Mouse (Mus musculus) kidney, postnatal 0 days (tissue): ENCODE results near the gene Exoc6b. TPM values are rescaled to one million over a fixed set of nuclear protein-coding genes. Genes with fewer than 3 reads are reported as not detected.

Source experiments
- ATAC-seq: fragments of 200-750 bp; cut with Nextera tagmentation; replicated peaks from 2 replicates; pipeline ENCODE4 v1.8.0; 2017; ENCODE audit warnings: low read depth, moderate number of reproducible peaks, moderate TSS enrichment, moderate library complexity; ENCODE audit not compliant: low FRiP score
- DNase-seq: peaks from one replicate; pipeline ENCODE4 v3.0.0-alpha.2; 2016; ENCODE audit warnings: low spot score
- H3K27ac ChIP-seq: fragments of 300-500 bp; sonication (generic); 2 replicates; pipeline ENCODE4 v1.5.1; 2014; ENCODE audit warnings: mild to moderate bottlenecking
- H3K27me3 ChIP-seq: fragments of 300-500 bp; sonication (generic); 2 replicates; pipeline ENCODE4 v1.6.1; 2014; ENCODE audit warnings: low read length, mixed read lengths; ENCODE audit not compliant: insufficient read depth
- H3K36me3 ChIP-seq: fragments of 300-500 bp; sonication (generic); 2 replicates; pipeline ENCODE4 v1.6.1; 2014; ENCODE audit warnings: low read length, mixed read lengths; ENCODE audit not compliant: insufficient read depth
- H3K4me1 ChIP-seq: fragments of 300-500 bp; sonication (generic); replicated peaks from 2 replicates; pipeline ENCODE4 v1.6.1; 2014; ENCODE audit warnings: antibody characterized with exemption, low read length, mixed read lengths; ENCODE audit not compliant: insufficient read depth
- H3K4me2 ChIP-seq: fragments of 300-500 bp; sonication (generic); 2 replicates; pipeline ENCODE4 v1.6.1; 2014; ENCODE audit warnings: mild to moderate bottlenecking, low read length, moderate library complexity, mixed read lengths
- H3K4me3 ChIP-seq: fragments of 300-500 bp; sonication (generic); replicated peaks from 2 replicates; pipeline ENCODE4 v1.5.1; 2014; ENCODE audit warnings: low read depth, low read length
- H3K9ac ChIP-seq: fragments of 300-500 bp; sonication (generic); 2 replicates; pipeline ENCODE4 v1.6.1; 2014; ENCODE audit warnings: low read depth, low read length
- H3K9me3 ChIP-seq: fragments of 300-500 bp; sonication (generic); replicated peaks from 2 replicates; pipeline ENCODE4 v1.6.1; 2016; ENCODE audit warnings: low read length, inconsistent platforms, mixed read lengths
- CTCF ChIP-seq: IDR thresholded peaks from 2 replicates; pipeline ENCODE4 v1.5.1; 2016; ENCODE audit warnings: antibody characterized with exemption, low read depth, mild to moderate bottlenecking, moderate library complexity
- whole genome bisulfite sequencing: fragments of 180-500 bp; shearing (Covaris S2); extraction: QIAGEN DNeasy Blood & Tissue Kit; methylation state at CpG from one replicate; pipeline ENCODE4 v1.1.7; 2014; 5-methylcytosine and 5-hydroxymethylcytosine counted together
- polyA plus RNA-seq: library from polyadenylated mRNA; unstranded; fragments of >200 nt; fragmentation: Nextera tagmentation; extraction: Ambion mirVana; gene quantifications from 2 replicates; pipeline ENCODE4 v1.2.1, GENCODE M21; 2015

Exoc6b gene
- polyA plus RNA-seq, 1 experiment from 2014 or later: 16.7 TPM

DNA sequence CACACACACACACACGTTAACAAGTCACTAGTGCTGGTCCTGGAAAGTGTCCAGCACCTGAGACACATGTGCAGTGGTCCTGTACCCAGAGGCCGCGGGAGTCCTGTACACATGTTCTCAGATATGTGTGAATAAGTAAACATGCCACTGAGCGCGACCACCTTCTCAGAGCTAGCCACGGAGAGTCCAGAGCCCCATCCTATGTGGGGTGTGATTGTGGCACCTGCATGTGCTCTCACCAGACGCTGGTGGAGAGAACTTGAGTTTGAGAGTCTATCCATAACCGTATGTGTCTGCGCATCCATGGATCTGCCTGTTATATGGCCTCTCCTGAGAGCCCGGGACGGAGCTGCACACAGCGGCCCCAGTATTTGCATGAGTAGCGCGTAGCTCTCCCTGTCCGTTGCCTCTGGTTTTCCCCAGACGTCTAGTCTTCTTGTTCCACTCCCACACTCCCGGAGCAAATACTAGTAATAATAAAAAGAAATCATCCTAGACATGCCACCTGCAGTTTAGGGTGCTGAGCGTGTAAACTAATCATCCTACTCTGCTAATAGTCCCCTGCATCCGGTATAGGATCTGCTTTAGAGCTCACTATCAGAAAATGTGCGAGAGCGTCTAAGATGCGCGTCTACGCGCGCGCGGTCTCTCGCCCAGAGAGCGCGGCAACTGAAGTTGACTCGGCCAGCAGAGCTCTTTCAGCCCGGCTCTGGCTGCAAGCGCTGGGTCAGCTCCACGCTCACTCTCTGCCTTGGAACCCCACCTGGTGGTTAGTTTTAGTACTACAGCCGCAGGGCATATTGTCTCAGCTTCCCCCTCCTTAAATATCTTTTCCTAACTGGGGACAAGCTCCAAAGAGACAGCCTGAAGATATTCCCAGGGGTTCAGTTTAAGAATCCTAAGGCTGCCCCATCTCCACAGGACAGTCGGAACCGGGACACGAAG is 479.3 kb downstream of the Exoc6b start:
- DNase-seq: peak; percentile 93
- H3K4me1 ChIP-seq: peaks cover 32% of the 10 kb centered on the region; the same call in 1 of the 2 replicates
- peak overlapping the region; percentile 83; the same call in 1 of the 2 replicates for H3K4me2 ChIP-seq
- no peak overlapping the region for H3K9ac ChIP-seq
- peak; percentile 58; the same call in 1 of the 2 replicates for ATAC-seq
- H3K9me3 ChIP-seq: no peaks in the 10 kb centered on the region
- peak; percentile 91 for TF ChIP-seq CTCF
- no peak overlapping the region for H3K27ac ChIP-seq
- 3% methylated on average over 39 of the region's 39 CpGs for WGBS
- no peaks in the 10 kb centered on the region for H3K36me3 ChIP-seq
- no peak overlapping the region for H3K4me3 ChIP-seq
- peaks cover 42% of the 10 kb centered on the region for H3K27me3 ChIP-seq

DNA sequence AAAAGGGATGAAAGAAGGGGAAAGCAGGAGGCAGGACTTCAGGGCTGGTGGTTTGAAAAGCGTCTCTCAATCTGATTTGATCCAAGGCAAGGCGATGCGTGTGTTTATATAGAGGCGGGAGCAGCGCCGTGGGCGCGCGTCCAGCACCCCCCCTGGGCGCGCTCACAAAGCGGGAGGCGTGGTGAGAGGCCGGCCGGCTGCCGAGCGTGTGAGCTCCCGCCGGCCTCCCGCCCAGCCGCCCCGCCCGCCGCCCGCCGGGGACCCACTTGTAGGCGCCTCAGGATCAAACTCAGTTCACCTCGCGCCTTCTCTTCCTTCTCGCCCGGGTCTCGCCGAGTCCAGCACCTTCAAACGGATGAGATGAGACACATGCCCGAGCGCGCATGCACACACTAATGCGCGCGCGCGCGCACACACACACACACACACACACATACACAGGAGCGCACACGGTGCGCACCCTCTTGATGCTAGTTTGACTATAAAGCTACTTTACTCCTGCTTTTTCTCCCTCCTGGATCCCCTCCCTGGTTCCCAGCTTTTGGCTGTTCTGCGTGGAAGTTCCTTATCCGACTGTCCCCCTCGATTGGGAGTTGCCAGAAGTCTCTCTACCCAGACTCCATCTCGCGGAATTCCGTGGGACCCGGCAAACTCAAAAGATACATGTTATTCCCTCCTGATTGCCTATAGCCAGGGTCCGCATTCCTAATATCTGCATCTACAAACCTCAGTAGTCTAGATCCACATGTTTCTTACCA is 480.2 kb downstream of the Exoc6b start:
- no peak for TF ChIP-seq CTCF
- no peak overlapping the region for H3K27ac ChIP-seq
- no peaks in the 10 kb centered on the region for H3K9me3 ChIP-seq
- peak overlapping the region; percentile 83 for H3K4me2 ChIP-seq
- peaks cover 51% of the 10 kb centered on the region for H3K27me3 ChIP-seq
- peak overlapping the region; percentile 47 for H3K4me3 ChIP-seq
- H3K9ac ChIP-seq: 0 out of 2 replicates have a peak overlapping the region, but pooled peaks have one; percentile 37
- 2% methylated on average over 33 of the region's 54 CpGs for WGBS
- DNase-seq: peak; percentile 49
- H3K4me1 ChIP-seq: peaks cover 39% of the 10 kb centered on the region; the same call in 1 of the 2 replicates
- ATAC-seq: no peak
- H3K36me3 ChIP-seq: no peaks in the 10 kb centered on the region

DNA sequence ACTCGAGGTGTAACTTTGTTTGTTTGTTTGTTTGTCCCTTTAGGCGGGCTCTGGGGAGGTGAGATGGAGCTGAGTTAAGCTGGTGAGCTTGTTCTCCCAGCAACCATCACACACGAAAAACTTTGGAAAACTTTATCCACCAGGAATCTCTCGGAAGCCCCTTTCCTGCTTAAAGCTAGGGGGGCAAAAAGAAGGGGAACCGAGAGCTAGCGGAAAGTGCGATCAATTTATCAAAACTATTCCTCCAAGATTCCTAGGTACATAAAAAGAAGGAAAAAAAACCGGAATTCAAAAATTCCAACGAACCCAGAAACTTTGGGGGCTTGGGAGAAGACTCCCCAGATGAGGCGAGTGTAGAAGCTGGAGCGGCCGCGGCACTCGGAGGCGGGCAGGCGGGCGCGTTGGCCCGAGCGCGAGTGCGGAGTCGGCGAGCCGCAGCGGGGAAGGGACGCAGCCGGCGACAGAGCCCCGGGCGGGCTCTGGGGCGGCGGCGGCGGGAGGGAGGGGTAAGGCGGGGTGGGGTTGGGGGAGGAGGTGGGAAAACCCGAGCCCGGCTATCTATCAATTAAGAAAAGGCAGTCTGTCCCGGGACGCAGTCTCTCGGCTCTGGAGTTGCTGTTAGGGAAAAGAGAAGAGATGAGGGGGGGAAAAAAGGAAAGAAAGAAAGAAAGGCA is 481.0 kb downstream of the Exoc6b start:
- H3K4me3 ChIP-seq: peak overlapping the region; percentile 47
- ATAC-seq: no peak
- peak overlapping the region; percentile 37; the same call in 1 of the 2 replicates for H3K9ac ChIP-seq
- H3K9me3 ChIP-seq: no peaks in the 10 kb centered on the region
- peaks cover 58% of the 10 kb centered on the region for H3K27me3 ChIP-seq
- under 1% methylated on average over 41 of the region's 41 CpGs for WGBS
- DNase-seq: peak; percentile 35
- no peaks in the 10 kb centered on the region for H3K36me3 ChIP-seq
- H3K27ac ChIP-seq: no peak overlapping the region
- H3K4me1 ChIP-seq: peaks cover 46% of the 10 kb centered on the region; the same call in 1 of the 2 replicates
- no peak for TF ChIP-seq CTCF
- peak overlapping the region; percentile 83 for H3K4me2 ChIP-seq

DNA sequence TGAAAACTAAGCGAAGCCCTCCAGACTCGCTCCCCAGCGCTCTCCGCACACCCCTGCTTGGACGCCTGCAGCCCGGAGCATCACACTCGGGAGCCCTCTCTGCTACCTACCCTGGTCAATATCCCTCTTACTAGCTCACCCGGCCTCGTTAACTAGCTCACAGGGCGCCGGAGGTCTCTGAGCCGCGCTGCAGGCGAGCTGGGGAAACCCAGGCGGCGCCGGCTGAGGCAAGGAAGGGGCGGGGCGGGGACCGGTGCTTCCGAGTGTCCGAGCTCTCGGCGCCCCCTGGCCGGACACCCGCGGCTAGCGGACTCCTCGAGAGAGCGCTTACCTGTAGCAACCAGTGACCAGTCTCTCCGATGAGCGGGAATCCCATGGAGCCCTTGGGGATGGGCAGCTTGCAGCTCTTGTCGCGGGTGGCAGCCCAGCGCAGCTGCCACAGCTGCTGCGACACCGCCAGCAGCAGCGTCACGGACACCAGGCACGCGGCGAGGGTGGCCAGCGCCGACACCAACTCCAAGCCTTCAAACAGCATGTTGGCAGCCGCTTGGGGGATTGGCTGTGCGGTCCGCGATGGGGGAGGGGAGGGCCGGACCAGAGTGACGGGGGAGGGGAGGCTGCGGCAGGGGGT is 481.7 kb downstream of the Exoc6b start:
- H3K4me2 ChIP-seq: peak overlapping the region; percentile 83
- no peak for TF ChIP-seq CTCF
- WGBS: under 1% methylated on average over 48 of the region's 51 CpGs
- H3K27me3 ChIP-seq: peaks cover 65% of the 10 kb centered on the region
- H3K27ac ChIP-seq: no peak overlapping the region
- H3K4me3 ChIP-seq: peak overlapping the region; percentile 47
- DNase-seq: peak; percentile 44
- no peaks in the 10 kb centered on the region for H3K36me3 ChIP-seq
- no peak overlapping the region for H3K9ac ChIP-seq
- no peak for ATAC-seq
- peaks cover 50% of the 10 kb centered on the region; the same call in 1 of the 2 replicates for H3K4me1 ChIP-seq
- H3K9me3 ChIP-seq: no peaks in the 10 kb centered on the region

DNA sequence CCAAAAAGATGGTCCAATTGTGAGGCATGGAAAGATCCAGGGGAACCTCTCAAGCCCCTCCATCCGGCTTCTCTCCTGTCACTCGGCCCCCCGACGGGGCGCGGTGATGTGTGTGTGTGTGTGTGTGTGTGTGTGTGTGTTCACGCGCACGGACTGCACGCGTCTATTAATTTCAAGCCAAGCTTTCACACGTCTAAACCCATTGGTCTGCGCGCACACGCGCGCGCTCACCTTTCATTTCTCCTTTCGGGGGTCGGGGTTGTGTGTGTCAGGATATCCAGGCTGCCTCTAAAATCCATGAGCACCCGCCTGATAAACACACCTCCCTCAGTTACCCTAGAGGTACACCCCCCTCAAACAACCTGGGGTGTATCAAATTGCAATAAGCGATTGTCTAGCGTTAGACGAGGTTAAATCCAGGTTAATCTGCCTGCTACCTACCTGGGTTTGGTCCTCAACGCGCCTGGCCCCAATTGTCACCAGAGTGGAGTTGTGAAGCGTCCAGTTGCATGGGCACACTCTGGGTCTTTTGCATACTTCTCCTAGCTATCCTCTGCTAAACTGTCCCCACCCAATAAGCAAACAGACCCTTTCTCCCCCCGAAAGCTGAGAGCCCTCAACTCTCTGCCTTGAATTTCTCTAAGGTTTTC is 482.6 kb downstream of the Exoc6b start:
- 2% methylated on average over 28 of the region's 28 CpGs for WGBS
- Histone ChIP-seq H3K27me3 (peaks cover 74% of the 10 kb centered on the region), H3K9ac (peak overlapping the region; percentile 18; the same call in 1 of the 2 replicates), H3K4me2 (peak overlapping the region; percentile 83), H3K4me3 (peak overlapping the region; percentile 47), H3K4me1 (peaks cover 50% of the 10 kb centered on the region; the same call in 1 of the 2 replicates), H3K9me3 (no peaks in the 10 kb centered on the region), H3K27ac (no peak overlapping the region), H3K36me3 (no peaks in the 10 kb centered on the region)
- ATAC-seq (no peak), DNase-seq (no peak)
- no peak for TF ChIP-seq CTCF
